Mouse (Mus musculus) neural tube, embryonic 14.5 days (tissue): Measurements from ENCODE around the gene Nfib. TPM values are rescaled to one million over a fixed set of nuclear protein-coding genes. Genes with fewer than 3 reads are reported as not detected.

Source experiments
- ATAC-seq: fragments of 200-750 bp; cut with Nextera tagmentation; 2 replicates; pipeline ENCODE4 v1.8.0; 2017; ENCODE audit warnings: low read depth, mild to moderate bottlenecking, moderate TSS enrichment, moderate library complexity
- H3K27ac ChIP-seq: fragments of 300-500 bp; sonication (generic); 2 replicates; pipeline ENCODE4 v1.5.1; 2014; ENCODE audit warnings: low read depth, mild to moderate bottlenecking, control low read depth, low read length, moderate library complexity, mixed read lengths
- H3K27me3 ChIP-seq: fragments of 300-500 bp; sonication (generic); 2 replicates; pipeline ENCODE4 v1.6.1; 2014; ENCODE audit warnings: low read length; ENCODE audit not compliant: control insufficient read depth, insufficient read depth
- H3K36me3 ChIP-seq: fragments of 300-500 bp; sonication (generic); 2 replicates; pipeline ENCODE4 v1.6.1; 2014; ENCODE audit warnings: low read length, mixed read lengths; ENCODE audit not compliant: control insufficient read depth, insufficient read depth
- H3K4me1 ChIP-seq: fragments of 300-500 bp; sonication (generic); 2 replicates; pipeline ENCODE4 v1.6.1; 2014; ENCODE audit warnings: low read length; ENCODE audit not compliant: control insufficient read depth, insufficient read depth
- H3K4me2 ChIP-seq: fragments of 300-500 bp; sonication (generic); 2 replicates; pipeline ENCODE4 v1.6.1; 2014; ENCODE audit warnings: mild to moderate bottlenecking, low read depth, low read length, control low read depth
- H3K4me3 ChIP-seq: fragments of 300-500 bp; sonication (generic); 2 replicates; pipeline ENCODE4 v1.5.1; 2014; ENCODE audit warnings: low read depth, low read length, control low read depth, mixed read lengths
- H3K9ac ChIP-seq: fragments of 300-500 bp; sonication (generic); replicated peaks from 2 replicates; pipeline ENCODE4 v1.6.1; 2014; ENCODE audit warnings: low read depth, mild to moderate bottlenecking, control low read depth, low read length, mixed read lengths
- H3K9me3 ChIP-seq: fragments of 300-500 bp; sonication (generic); 2 replicates; pipeline ENCODE4 v1.6.1; 2016; ENCODE audit warnings: low read length; ENCODE audit not compliant: control insufficient read depth
- WGBS: fragments of 180-500 bp; shearing (Covaris S2); extraction: QIAGEN DNeasy Blood & Tissue Kit; methylation state at CpG from one replicate; pipeline ENCODE4 v1.1.7; 2014; 5-methylcytosine and 5-hydroxymethylcytosine counted together
- polyA plus RNA-seq: library from polyadenylated mRNA; unstranded; fragments of >200 nt; fragmentation: Nextera tagmentation; extraction: Ambion mirVana; gene quantifications from 2 replicates; pipeline ENCODE4 v1.2.1, GENCODE M21; 2014

The Nfib gene
- polyA plus RNA-seq, 1 experiment from 2014 or later = 111 TPM

DNA sequence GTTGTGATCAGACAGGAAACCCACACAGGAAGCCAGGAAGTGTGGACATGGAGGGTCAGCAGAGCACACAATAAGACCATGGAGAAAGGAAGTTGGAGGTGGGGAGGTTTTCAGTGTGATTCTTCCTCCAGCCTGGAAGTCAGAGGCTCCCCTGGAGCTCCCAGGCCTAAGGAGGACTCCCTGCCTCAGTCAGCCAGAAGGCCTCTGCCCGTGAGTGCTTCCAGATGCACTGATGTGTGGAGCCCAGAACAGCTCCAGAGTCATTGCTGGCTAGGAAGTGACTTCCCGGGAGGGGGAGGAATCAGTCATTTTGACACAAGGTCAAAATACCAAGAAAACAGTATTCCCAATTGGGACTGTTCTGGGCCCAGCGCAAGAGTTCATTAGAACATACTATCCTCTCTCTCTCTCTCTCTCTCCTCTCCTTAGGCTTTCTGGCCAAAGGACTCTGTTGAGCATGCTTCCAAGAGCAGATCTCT is 174.6 kb downstream of the Nfib start:
- H3K4me2 ChIP-seq = no peak overlapping the region
- peak overlapping the region; percentile 85; the same call in 1 of the 2 replicates for H3K27ac ChIP-seq
- H3K36me3 ChIP-seq = no peaks in the 10 kb centered on the region
- no peaks in the 10 kb centered on the region for H3K9me3 ChIP-seq
- no peak for ATAC-seq
- H3K9ac ChIP-seq = no peak overlapping the region
- 58% methylated on average over 3 of the region's 3 CpGs for WGBS
- no peak overlapping the region for H3K4me3 ChIP-seq
- peaks cover 5% of the 10 kb centered on the region; the same call in 1 of the 2 replicates for H3K27me3 ChIP-seq
- peaks cover 20% of the 10 kb centered on the region; the same call in 1 of the 2 replicates for H3K4me1 ChIP-seq

DNA sequence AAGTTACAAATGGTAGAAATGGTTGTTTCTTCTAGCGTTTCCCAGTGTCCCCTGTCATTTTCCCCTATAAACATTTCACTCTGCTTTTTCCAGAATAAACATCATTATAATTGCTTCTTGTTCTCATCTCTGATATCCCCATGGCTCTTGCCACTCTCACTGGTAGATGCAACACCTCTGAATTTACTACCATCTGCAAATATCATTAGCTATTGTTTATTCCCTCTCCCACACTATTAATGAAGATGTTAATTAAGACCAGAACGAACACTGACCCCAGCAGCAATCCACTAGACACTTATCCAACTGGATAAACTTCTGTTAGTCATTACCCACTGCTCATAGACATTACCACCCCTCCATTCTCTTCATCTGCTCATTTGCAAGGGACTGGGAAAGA is 176.6 kb downstream of the Nfib start:
- WGBS = 64% methylated on average over 2 of the region's 2 CpGs
- Histone ChIP-seq H3K4me2 (no peak overlapping the region), H3K9ac (no peak overlapping the region), H3K27ac (no peak overlapping the region), H3K4me1 (peaks cover 15% of the 10 kb centered on the region; the same call in 1 of the 2 replicates), H3K9me3 (no peaks in the 10 kb centered on the region), H3K36me3 (no peaks in the 10 kb centered on the region), H3K27me3 (no peaks in the 10 kb centered on the region), H3K4me3 (no peak overlapping the region)
- ATAC-seq = no peak

DNA sequence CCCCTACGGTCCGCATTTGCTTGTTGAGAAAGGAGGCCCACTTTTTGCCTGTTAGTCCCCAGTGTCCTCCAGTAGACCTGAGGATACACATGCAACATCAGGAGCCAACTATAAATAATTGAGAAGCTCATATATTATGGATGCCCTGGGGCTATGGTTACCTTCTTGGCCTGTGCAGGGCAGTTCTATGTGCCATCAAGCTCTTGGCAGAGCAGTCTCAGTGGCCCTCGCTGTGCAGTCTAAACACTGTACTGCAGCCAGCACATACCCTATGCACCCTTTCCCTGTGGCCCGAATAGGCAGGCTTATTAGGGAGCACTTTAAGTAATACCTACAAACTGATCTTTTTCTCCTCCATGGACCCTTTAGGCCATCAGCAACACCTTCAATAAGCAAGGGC is 185.6 kb downstream of the Nfib start:
- Histone ChIP-seq H3K4me3 (no peak overlapping the region), H3K4me1 (no peaks in the 10 kb centered on the region), H3K27ac (no peak overlapping the region), H3K27me3 (no peaks in the 10 kb centered on the region), H3K9me3 (no peaks in the 10 kb centered on the region), H3K36me3 (no peaks in the 10 kb centered on the region), H3K4me2 (no peak overlapping the region), H3K9ac (no peak overlapping the region)
- ATAC-seq = peak; percentile 75; the same call in 1 of the 2 replicates
- 68% methylated on average over 4 of the region's 4 CpGs for WGBS

DNA sequence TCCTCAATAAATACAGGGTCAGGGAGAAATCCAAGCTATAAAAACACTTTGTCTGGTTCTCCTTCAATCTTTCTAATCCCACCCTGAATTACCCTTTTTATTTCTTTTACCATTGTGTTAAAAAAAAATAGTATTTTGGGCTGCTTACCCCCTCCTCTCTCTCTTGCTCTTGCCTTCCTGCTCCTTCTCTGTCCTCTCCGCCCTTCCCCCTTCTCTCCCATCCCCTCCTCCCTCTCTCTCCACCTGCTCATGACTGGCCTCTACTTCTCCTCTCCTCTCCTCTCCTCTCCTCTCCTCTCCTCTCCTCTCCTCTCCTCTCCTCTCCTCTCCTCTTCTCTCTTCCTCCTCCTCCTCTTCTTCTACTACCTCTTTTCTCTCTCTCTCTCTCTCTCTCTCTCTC is 187.4 kb downstream of the Nfib start:
- no peak for ATAC-seq
- no peak overlapping the region for H3K4me2 ChIP-seq
- no peak overlapping the region for H3K27ac ChIP-seq
- no peaks in the 10 kb centered on the region for H3K4me1 ChIP-seq
- no peaks in the 10 kb centered on the region for H3K9me3 ChIP-seq
- 67% methylated on average over 1 of the region's 1 CpGs for WGBS
- no peaks in the 10 kb centered on the region for H3K36me3 ChIP-seq
- no peak overlapping the region for H3K9ac ChIP-seq
- no peaks in the 10 kb centered on the region for H3K27me3 ChIP-seq
- H3K4me3 ChIP-seq = no peak overlapping the region

DNA sequence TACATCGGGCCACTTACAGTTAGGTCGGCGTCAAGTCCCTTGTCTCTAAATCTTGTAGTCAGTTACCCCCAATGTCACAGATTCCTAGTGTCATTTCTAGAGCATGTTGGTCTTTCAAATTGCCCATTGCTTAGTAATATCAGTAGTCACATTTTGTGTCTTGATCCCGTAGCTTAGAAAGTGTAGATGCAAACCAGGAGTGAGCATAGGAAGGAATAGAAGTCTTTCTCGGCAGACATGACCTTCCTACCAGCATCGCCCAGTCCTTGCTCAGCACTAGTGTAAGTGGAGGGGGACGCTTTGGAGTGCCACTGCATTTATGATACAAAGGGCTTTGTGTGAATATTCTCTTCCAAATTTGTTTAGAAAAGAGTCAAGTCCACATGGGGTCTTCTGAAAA is 188.2 kb downstream of the Nfib start:
- H3K27ac ChIP-seq = no peak overlapping the region
- H3K9ac ChIP-seq = no peak overlapping the region
- H3K36me3 ChIP-seq = no peaks in the 10 kb centered on the region
- no peaks in the 10 kb centered on the region; the same call in 1 of the 2 replicates for H3K4me1 ChIP-seq
- H3K4me3 ChIP-seq = no peak overlapping the region
- 73% methylated on average over 7 of the region's 7 CpGs for WGBS
- no peak for ATAC-seq
- no peaks in the 10 kb centered on the region for H3K9me3 ChIP-seq
- no peaks in the 10 kb centered on the region for H3K27me3 ChIP-seq
- no peak overlapping the region for H3K4me2 ChIP-seq

DNA sequence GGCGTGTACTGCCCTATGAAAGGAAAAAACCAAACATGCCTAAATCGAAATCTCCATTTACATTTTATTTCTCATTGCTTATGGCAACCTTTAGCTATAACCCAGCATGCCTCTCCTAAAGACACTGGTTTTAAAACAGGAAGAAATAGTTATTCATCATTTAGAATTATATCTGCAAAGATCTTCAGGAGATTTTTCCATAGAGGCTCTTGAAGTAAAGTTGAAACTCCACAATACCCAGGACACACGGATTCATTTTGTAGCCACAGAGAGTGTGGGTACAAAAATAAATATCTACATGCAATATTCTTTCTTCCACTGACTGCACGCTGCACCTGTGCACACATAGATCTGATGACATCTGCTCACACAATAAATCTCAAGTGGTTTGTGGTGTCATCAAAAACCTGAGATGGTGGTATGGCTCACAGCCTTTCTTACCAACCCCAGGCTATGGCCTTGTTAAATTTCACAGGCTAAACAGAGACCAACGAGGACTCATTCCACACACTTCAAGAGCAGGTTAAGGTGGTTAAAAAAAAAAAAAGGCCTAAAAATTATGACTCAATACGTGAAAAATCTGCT is 189.2 kb downstream of the Nfib start:
- Histone ChIP-seq H3K27ac (no peak overlapping the region), H3K36me3 (no peaks in the 10 kb centered on the region), H3K9me3 (no peaks in the 10 kb centered on the region), H3K4me1 (no peaks in the 10 kb centered on the region; the same call in 1 of the 2 replicates), H3K27me3 (no peaks in the 10 kb centered on the region), H3K9ac (no peak overlapping the region), H3K4me3 (no peak overlapping the region), H3K4me2 (no peak overlapping the region)
- WGBS = 73% methylated on average over 6 of the region's 6 CpGs
- no peak for ATAC-seq

DNA sequence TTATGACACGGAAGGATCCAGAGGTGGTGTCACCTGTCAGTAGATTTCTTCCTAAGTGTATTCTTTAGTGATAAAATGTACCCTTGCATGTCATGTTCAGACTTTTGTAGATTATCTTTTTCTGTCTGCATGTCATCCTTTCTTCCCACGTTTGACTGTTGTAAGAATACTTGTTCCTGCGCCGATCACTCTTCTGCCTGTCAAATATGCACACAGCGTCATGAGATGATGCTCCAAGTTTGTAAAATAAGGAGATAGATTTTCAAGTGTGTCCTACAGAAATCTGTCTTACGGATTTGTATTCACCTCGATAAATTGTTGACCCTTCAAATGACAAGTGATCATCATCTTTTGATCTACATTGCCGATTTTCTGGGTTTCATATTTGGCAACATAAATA is 190.6 kb downstream of the Nfib start:
- no peaks in the 10 kb centered on the region for H3K27me3 ChIP-seq
- H3K9ac ChIP-seq = no peak overlapping the region
- H3K36me3 ChIP-seq = no peaks in the 10 kb centered on the region
- ATAC-seq = no peak
- 92% methylated on average over 8 of the region's 8 CpGs for WGBS
- H3K4me3 ChIP-seq = no peak overlapping the region
- H3K27ac ChIP-seq = no peak overlapping the region
- peaks cover 7% of the 10 kb centered on the region for H3K4me1 ChIP-seq
- H3K9me3 ChIP-seq = no peaks in the 10 kb centered on the region
- no peak overlapping the region for H3K4me2 ChIP-seq

DNA sequence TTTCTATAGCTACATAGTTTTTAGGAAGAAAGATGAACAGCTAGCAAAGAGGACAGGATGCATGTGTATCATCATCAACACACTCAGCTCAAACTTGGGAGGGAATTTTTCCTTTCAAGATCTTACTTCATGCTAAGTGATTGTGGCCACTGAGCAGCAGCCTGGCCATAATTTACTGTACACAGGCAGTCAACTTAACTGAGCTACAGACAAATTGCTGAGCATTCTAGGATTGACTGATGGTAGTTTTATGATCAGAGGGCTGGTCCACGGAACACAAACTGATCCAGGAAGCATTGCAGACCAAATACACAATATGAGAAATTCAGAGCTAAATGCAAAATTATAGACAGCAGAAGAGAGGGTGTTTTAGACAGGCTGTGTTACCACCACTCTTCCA is 191.2 kb downstream of the Nfib start:
- H3K27me3 ChIP-seq = no peaks in the 10 kb centered on the region
- H3K4me3 ChIP-seq = no peak overlapping the region
- H3K27ac ChIP-seq = no peak overlapping the region
- no peak overlapping the region for H3K4me2 ChIP-seq
- ATAC-seq = no peak
- no peaks in the 10 kb centered on the region for H3K36me3 ChIP-seq
- WGBS = 28% methylated on average over 1 of the region's 1 CpGs
- H3K4me1 ChIP-seq = peaks cover 7% of the 10 kb centered on the region
- H3K9me3 ChIP-seq = no peaks in the 10 kb centered on the region
- no peak overlapping the region for H3K9ac ChIP-seq

DNA sequence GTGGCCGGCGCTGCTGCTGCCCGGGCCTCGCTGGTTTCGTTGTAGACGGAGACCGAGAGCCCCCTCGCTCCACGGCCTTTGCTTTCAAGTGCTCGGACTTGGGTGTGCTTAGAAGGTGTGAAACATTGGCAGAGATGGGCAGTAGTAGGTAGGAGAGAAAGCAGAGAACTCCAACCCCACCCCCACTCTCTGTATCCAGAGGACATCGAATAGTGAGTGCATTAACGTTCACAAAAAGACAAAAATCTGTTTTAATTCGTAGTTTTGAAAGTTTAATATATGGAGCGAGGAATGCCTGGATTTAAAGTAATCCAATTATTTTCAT is 192.2 kb downstream of the Nfib start:
- Histone ChIP-seq H3K27ac (peak overlapping the region; percentile 80), H3K4me3 (peak overlapping the region; percentile 42), H3K36me3 (no peaks in the 10 kb centered on the region), H3K9ac (peak overlapping the region; percentile 44), H3K4me2 (peak overlapping the region; percentile 93), H3K4me1 (peaks cover 7% of the 10 kb centered on the region), H3K9me3 (no peaks in the 10 kb centered on the region), H3K27me3 (no peaks in the 10 kb centered on the region)
- under 1% methylated on average over 14 of the region's 14 CpGs for WGBS
- no peak for ATAC-seq
